ENCODE assay signal across 8 mouse cellular contexts in genomic region chr10:68207803-68208669, GRCm38 (mm10).
DNase-seq lines count a peak whose midpoint lies in the region; ATAC-seq lines count a peak whose summit lies in the region.
"Had no signal": no experiment of that assay in that cellular context is flagged by ENCODE, and none has a peak within 500 bp of the region (broad histone marks: within the 10 kb centered on the region; RNA-seq: fewer than 3 reads in every experiment).

No protein-coding gene starts in this region.

- H3K4me1 ChIP-seq in lung, embryonic 15.5 days: peaks cover 31% of the 10 kb centered on the region
- H3K4me1 ChIP-seq: liver, embryonic 15.5 days had no signal

- H3K9ac ChIP-seq in lung, embryonic 15.5 days: no peak overlapping the region
- H3K9ac ChIP-seq: liver, embryonic 15.5 days had no signal

- WGBS in lung, embryonic 15.5 days: 31% methylated on average over 20 of the region's 20 CpGs

- 0 out of 2 replicates have a peak, but pooled peaks cover 3% of the 10 kb centered on the region for H3K36me3 ChIP-seq in lung, embryonic 15.5 days

- H3K9me3 ChIP-seq in lung, embryonic 15.5 days: no peaks in the 10 kb centered on the region
- H3K9me3 ChIP-seq: liver, embryonic 15.5 days had no signal

- H3K4me2 ChIP-seq in lung, embryonic 15.5 days: peak overlapping the region; percentile 23; the same call in 1 of the 2 replicates
- H3K4me2 ChIP-seq: liver, embryonic 15.5 days had no signal

- no peak for ATAC-seq in lung, embryonic 15.5 days (ENCODE audit: borderline replicate concordance, extremely low read depth, low FRiP score, low TSS enrichment)
- 0 out of 2 replicates have a peak, but pooled peaks have one; percentile 8 for ATAC-seq in common myeloid progenitor, adult 5-6 weeks (replicated peaks; ENCODE audit: low read depth, poor library complexity, severe bottlenecking)

- no peak overlapping the region; the same call in 1 of the 2 replicates for H3K27ac ChIP-seq in lung, embryonic 15.5 days
- H3K27ac ChIP-seq: liver, embryonic 15.5 days had no signal

- no peaks in the 10 kb centered on the region for H3K27me3 ChIP-seq in lung, embryonic 15.5 days
- H3K27me3 ChIP-seq: liver, embryonic 15.5 days had no signal

- DNase-seq in lung, postnatal 14 days: no peak
- DNase-seq in heart, postnatal 4 days: peak; percentile 47
- DNase-seq in lung, postnatal 10 days: peak; percentile 45
- no peak for DNase-seq in natural killer cell, adult 2 months (ENCODE audit: low spot score in 2 of 2)
- no peak for DNase-seq in frontal cortex, postnatal 14 days (ENCODE audit: low spot score in 2 of 2)

- 0 out of 2 replicates have a peak overlapping the region, but pooled peaks have one; percentile 1 for H3K4me3 ChIP-seq in lung, embryonic 15.5 days
- H3K4me3 ChIP-seq: liver, embryonic 15.5 days had no signal

Comparison
In these comparisons a context has a peak if more than half of its experiments do, and no peak if none do; other contexts are left out.
1. DNase-seq: peak in heart, postnatal 4 days (single experiment) and lung, postnatal 10 days (single experiment); none in lung, postnatal 14 days (single experiment), natural killer cell, adult 2 months (0 of 2) and frontal cortex, postnatal 14 days (0 of 2).